Mouse (Mus musculus) hindbrain, embryonic 10.5 days (tissue): Measurements from ENCODE around the gene Tmem236. TPM values are rescaled to one million over a fixed set of nuclear protein-coding genes. Genes with fewer than 3 reads are reported as not detected.
"Not testable (repeated sequence)": the region's sequence is repeated elsewhere in the genome, so short reads cannot be mapped to it uniquely, and the experiment has no call there.

Experiments
- DNase-seq: peaks from one replicate; pipeline ENCODE4 v3.0.0-alpha.2; 2017; ENCODE audit warnings: low spot score
- H3K27ac ChIP-seq: fragments of 300-500 bp; sonication (generic); 2 replicates; pipeline ENCODE4 v1.5.1; 2016; ENCODE audit warnings: mild to moderate bottlenecking, moderate library complexity
- H3K27me3 ChIP-seq: fragments of 300-500 bp; sonication (generic); 2 replicates; pipeline ENCODE4 v1.6.1; 2016; ENCODE audit warnings: mild to moderate bottlenecking; ENCODE audit not compliant: poor library complexity, insufficient read depth, severe bottlenecking
- H3K36me3 ChIP-seq: fragments of 300-500 bp; sonication (generic); 2 replicates; pipeline ENCODE4 v1.6.1; 2016; ENCODE audit warnings: mild to moderate bottlenecking, moderate library complexity
- H3K4me1 ChIP-seq: fragments of 300-500 bp; sonication (generic); replicated peaks from 2 replicates; pipeline ENCODE4 v1.6.1; 2016; ENCODE audit warnings: mild to moderate bottlenecking
- H3K4me3 ChIP-seq: fragments of 300-500 bp; sonication (generic); 2 replicates; pipeline ENCODE4 v1.5.1; 2016; ENCODE audit warnings: mild to moderate bottlenecking, moderate library complexity
- H3K9me3 ChIP-seq: fragments of 300-500 bp; sonication (generic); 2 replicates; pipeline ENCODE4 v1.6.1; 2016; ENCODE audit warnings: mild to moderate bottlenecking, moderate library complexity
- WGBS: fragments of 180-500 bp; shearing (Covaris S2); methylation state at CpG from one replicate; pipeline ENCODE4 v1.1.7; 2016; 5-methylcytosine and 5-hydroxymethylcytosine counted together
- polyA plus RNA-seq: library from polyadenylated mRNA; unstranded; fragments of >200 nt; fragmentation: Nextera tagmentation; extraction: Ambion mirVana; gene quantifications from 2 replicates; pipeline ENCODE4 v1.2.1, GENCODE M21; 2016

Tmem236 gene
- polyA plus RNA-seq, 1 experiment from 2014 or later: not detected

DNA sequence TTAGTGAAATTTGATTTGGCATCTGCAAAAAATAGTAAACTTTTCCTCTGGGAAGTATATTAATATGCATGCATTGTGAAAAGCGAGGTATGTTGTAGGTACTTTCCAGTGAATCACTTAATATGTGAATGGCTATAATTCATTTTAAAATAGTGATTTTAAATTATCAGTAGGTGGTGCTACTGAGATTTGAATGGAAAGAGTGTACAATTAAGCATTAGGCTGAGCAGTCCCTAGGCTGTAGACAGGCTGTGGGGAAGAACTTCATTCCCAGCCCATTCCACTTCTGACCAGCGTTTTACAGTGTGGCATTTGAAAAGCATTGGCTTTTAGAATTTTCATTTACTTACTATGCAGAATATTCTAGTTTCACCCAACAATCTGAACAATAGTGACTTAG lies 14.6 kb upstream of the Tmem236 start:
- 89% methylated on average over 2 of the region's 2 CpGs for WGBS
- DNase-seq: no peak
- no peak overlapping the region for H3K27ac ChIP-seq
- H3K4me3 ChIP-seq: no peak overlapping the region
- no peaks in the 10 kb centered on the region for H3K4me1 ChIP-seq
- H3K9me3 ChIP-seq: no peaks in the 10 kb centered on the region
- H3K36me3 ChIP-seq: no peaks in the 10 kb centered on the region
- H3K27me3 ChIP-seq: no peaks in the 10 kb centered on the region

GRCm38 (mm10) chr2:14164459-14165030 lies 9.8 kb upstream of the Tmem236 start:
- 80% methylated on average over 5 of the region's 5 CpGs for WGBS
- Histone ChIP-seq H3K9me3 (no peaks in the 10 kb centered on the region), H3K4me1 (no peaks in the 10 kb centered on the region), H3K27me3 (no peaks in the 10 kb centered on the region), H3K4me3 (no peak overlapping the region), H3K36me3 (no peaks in the 10 kb centered on the region), H3K27ac (no peak overlapping the region)
- DNase-seq: no peak

DNA sequence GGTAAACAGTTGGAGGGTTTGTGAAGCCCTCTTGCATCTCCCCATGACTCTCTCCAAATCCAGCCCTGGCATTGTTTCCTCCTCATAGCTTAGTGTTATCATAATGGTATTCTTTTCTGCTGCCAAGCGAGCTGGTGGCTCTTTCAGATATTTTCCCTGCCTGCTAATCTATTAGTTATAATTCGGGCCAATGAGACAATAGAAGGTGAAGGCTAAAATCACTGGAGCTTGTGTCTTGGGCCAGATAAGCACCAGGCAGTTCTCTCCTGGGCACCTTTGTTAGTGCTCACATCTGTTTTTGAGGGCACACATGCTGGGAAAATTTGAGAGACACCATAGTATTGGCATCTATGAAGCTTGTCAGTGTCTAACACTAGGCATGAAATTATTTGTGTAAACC lies 9.3 kb upstream of the Tmem236 start:
- no peaks in the 10 kb centered on the region for H3K4me1 ChIP-seq
- H3K36me3 ChIP-seq: no peaks in the 10 kb centered on the region
- H3K27ac ChIP-seq: no peak overlapping the region
- no peak overlapping the region for H3K4me3 ChIP-seq
- 85% methylated on average over 2 of the region's 2 CpGs for WGBS
- H3K9me3 ChIP-seq: no peaks in the 10 kb centered on the region
- H3K27me3 ChIP-seq: no peaks in the 10 kb centered on the region
- no peak for DNase-seq

- Histone ChIP-seq H3K36me3 (no peaks in the 10 kb centered on the region), H3K27ac (no peak overlapping the region), H3K4me3 (no peak overlapping the region), H3K27me3 (no peaks in the 10 kb centered on the region), H3K4me1 (no peaks in the 10 kb centered on the region), H3K9me3 (no peaks in the 10 kb centered on the region)
- DNase-seq: no peak
- 82% methylated on average over 3 of the region's 3 CpGs for WGBS
Measured at GRCm38 (mm10) chr2:14165618-14166344, 8.5 kb upstream of the Tmem236 start.

DNA sequence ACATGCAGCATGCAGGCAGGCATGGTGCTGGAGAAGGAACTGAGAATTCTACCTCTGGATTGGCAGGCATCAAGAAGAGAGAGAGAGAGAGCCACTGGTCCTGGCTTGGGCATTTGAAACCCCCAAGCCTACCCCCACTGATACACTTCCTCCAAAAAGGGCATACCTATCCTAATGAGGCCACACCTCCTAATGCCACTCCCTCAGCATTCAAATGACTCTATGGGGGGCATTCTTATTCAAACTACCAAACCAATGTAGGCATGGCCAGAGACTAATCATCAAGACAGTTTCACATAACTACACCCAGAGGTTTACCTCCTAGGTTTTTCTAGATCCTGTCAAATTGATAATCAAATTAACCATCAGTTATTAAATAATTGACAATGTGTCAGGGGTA lies 6.6 kb upstream of the Tmem236 start:
- Histone ChIP-seq H3K36me3 (no peaks in the 10 kb centered on the region), H3K27ac (no peak overlapping the region), H3K9me3 (no peaks in the 10 kb centered on the region), H3K4me1 (no peaks in the 10 kb centered on the region), H3K4me3 (no peak overlapping the region), H3K27me3 (no peaks in the 10 kb centered on the region)
- no peak for DNase-seq

- Histone ChIP-seq H3K4me1 (no peaks in the 10 kb centered on the region), H3K27ac (no peak overlapping the region), H3K9me3 (no peaks in the 10 kb centered on the region), H3K4me3 (no peak overlapping the region), H3K27me3 (no peaks in the 10 kb centered on the region), H3K36me3 (no peaks in the 10 kb centered on the region)
- 78% methylated on average over 2 of the region's 2 CpGs for WGBS
- no peak for DNase-seq
Measured at GRCm38 (mm10) chr2:14176460-14177193, 2.3 kb downstream of the Tmem236 start.

DNA sequence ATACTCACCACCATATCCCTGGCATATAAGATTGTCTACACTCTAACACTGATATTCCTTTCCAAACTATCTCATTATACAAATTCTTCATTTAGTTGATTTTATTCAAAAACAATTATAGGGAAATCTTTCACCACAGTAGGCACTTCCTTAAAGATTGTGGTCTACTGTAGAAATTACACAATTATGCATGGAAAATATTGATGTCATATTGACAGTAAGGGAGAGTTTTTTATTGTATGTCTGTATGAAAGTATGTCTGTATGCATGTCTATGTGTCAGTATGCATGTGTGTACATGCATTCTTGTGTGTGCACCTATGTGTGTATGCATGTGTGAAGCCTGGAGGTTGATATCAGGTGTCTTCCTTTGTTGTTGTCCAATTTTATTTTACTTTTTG lies 10.1 kb downstream of the Tmem236 start:
- no peaks in the 10 kb centered on the region for H3K27me3 ChIP-seq
- no peak for DNase-seq
- no peaks in the 10 kb centered on the region for H3K4me1 ChIP-seq
- no peaks in the 10 kb centered on the region for H3K36me3 ChIP-seq
- H3K9me3 ChIP-seq: no peaks in the 10 kb centered on the region
- no peak overlapping the region for H3K27ac ChIP-seq
- no peak overlapping the region for H3K4me3 ChIP-seq

DNA sequence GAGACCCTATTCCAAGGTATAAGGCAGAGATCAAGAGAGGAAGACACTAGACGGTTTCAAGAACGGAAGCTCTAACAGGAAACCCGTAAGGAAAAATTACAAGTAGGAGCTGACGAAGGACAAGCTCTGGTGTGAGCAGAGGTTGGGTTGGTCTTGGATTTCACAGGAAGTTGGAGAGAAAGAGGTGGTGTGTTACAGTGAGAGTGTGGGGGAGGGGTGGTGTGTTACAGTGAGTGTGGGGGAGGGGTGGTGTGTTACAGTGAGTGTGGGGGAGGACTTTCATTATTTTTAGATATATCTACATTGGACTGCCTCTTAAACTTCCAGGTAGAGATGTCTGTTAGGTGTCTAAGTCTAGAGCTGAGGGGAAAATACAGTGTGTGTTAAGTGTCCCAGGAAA lies 16.4 kb downstream of the Tmem236 start:
- H3K27ac ChIP-seq: no peak overlapping the region
- no peak for DNase-seq
- no peaks in the 10 kb centered on the region for H3K27me3 ChIP-seq
- no peaks in the 10 kb centered on the region for H3K4me1 ChIP-seq
- H3K9me3 ChIP-seq: no peaks in the 10 kb centered on the region
- WGBS: 84% methylated on average over 4 of the region's 4 CpGs
- H3K36me3 ChIP-seq: no peaks in the 10 kb centered on the region
- H3K4me3 ChIP-seq: no peak overlapping the region

DNA sequence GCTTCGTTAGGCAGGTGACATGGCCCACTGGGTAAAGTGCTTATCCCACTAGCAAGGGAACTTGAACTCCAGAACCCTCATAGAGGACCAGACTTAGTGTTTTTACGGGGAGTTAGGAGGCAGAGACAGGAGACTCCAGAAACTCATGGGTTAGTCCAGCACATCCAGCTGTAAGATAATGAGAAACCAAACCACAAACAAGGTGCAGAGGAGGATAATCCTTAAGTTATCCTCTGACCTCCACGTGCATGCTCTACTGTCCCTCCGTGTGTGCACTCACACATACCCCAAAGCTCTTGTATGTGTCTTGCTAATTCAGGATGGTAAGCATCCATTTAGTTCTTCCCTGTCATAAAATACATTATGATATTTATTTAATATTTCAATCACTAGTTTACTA lies 17.3 kb downstream of the Tmem236 start:
- no peaks in the 10 kb centered on the region for H3K27me3 ChIP-seq
- no peaks in the 10 kb centered on the region for H3K4me1 ChIP-seq
- H3K27ac ChIP-seq: no peak overlapping the region
- DNase-seq: no peak
- no peak overlapping the region for H3K4me3 ChIP-seq
- no peaks in the 10 kb centered on the region for H3K36me3 ChIP-seq
- 88% methylated on average over 4 of the region's 4 CpGs for WGBS
- no peaks in the 10 kb centered on the region for H3K9me3 ChIP-seq

GRCm38 (mm10) chr2:14192046-14192445 lies 17.7 kb downstream of the Tmem236 start:
- no peak for DNase-seq
- Histone ChIP-seq H3K27ac (no peak overlapping the region), H3K27me3 (no peaks in the 10 kb centered on the region), H3K9me3 (no peaks in the 10 kb centered on the region), H3K36me3 (no peaks in the 10 kb centered on the region), H3K4me3 (no peak overlapping the region), H3K4me1 (no peaks in the 10 kb centered on the region)
- WGBS: 87% methylated on average over 6 of the region's 6 CpGs

GRCm38 (mm10) chr2:14198325-14198903 lies 24.1 kb downstream of the Tmem236 start:
- H3K4me1 ChIP-seq, H3K36me3 ChIP-seq, H3K4me3 ChIP-seq, H3K27ac ChIP-seq, DNase-seq, H3K9me3 ChIP-seq, H3K27me3 ChIP-seq: not testable (repeated sequence)
- WGBS: 100% methylated on average over 1 of the region's 2 CpGs

GRCm38 (mm10) chr2:14199621-14200020 lies 25.3 kb downstream of the Tmem236 start:
- no peak overlapping the region for H3K4me3 ChIP-seq
- H3K4me1 ChIP-seq: no peaks in the 10 kb centered on the region
- no peaks in the 10 kb centered on the region for H3K36me3 ChIP-seq
- no peaks in the 10 kb centered on the region for H3K27me3 ChIP-seq
- DNase-seq: no peak
- WGBS: 44% methylated on average over 2 of the region's 2 CpGs
- no peak overlapping the region for H3K27ac ChIP-seq
- no peaks in the 10 kb centered on the region for H3K9me3 ChIP-seq

DNA sequence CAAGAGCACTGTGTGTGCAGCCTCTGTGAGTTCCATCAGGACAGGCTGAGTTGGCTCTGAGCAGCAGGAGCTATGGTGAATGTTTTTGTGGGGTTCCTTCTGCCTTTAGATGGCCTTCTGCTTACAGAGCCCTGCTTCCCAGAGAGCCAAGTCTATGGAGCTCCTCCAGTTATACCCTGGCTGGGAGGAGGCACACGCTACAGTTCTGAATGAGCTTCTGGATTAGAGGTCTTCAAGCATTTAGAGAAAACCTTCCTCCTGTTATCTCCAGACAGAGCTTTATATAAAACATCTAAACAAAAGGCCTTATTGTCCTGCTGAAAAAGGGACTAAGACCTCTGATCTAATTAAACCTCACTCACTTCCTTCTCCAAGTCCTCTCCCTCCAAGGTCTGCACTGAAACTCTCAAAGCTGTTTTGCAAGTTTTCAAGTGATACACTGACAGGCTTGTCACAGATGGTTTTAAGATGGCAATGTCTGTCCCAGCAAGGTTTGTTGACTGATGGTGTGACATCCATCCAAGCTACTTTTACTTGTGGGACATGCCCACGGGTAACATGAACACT lies 26.6 kb downstream of the Tmem236 start:
- DNase-seq, H3K27ac ChIP-seq, H3K4me1 ChIP-seq, H3K36me3 ChIP-seq, H3K27me3 ChIP-seq, H3K9me3 ChIP-seq, H3K4me3 ChIP-seq: not testable (repeated sequence)
- WGBS: 33% methylated on average over 1 of the region's 2 CpGs
